Mouse (Mus musculus) small intestine, adult 2 months (tissue): ENCODE results near the gene Nfatc3. TPM values are rescaled to one million over a fixed set of nuclear protein-coding genes. Genes with fewer than 3 reads are reported as not detected.

Experiments
- H3K27ac ChIP-seq: fragments of 200-500 bp; 2 replicates; pipeline ENCODE4 v1.5.1; 2012; ENCODE audit warnings: low read depth, low read length, control low read depth, inconsistent platforms; ENCODE audit not compliant: insufficient read depth
- H3K27me3 ChIP-seq: fragments of 200-500 bp; 2 replicates; pipeline ENCODE4 v1.6.1; 2012; ENCODE audit warnings: mild to moderate bottlenecking, moderate library complexity, low read length, inconsistent platforms; ENCODE audit not compliant: control insufficient read depth, insufficient read depth
- H3K36me3 ChIP-seq: fragments of 200-500 bp; 2 replicates; pipeline ENCODE4 v1.6.1; 2012; ENCODE audit warnings: mild to moderate bottlenecking, low read length, control low read depth, inconsistent platforms; ENCODE audit not compliant: control insufficient read depth, insufficient read depth
- H3K4me1 ChIP-seq: fragments of 200-500 bp; 2 replicates; pipeline ENCODE4 v1.6.1; 2012; ENCODE audit warnings: low read length, inconsistent platforms, mixed read lengths; ENCODE audit not compliant: control insufficient read depth, insufficient read depth, insufficient read length
- H3K4me3 ChIP-seq: fragments of 200-500 bp; 2 replicates; pipeline ENCODE4 v1.5.1; 2012; ENCODE audit warnings: low read depth, mild to moderate bottlenecking, control low read depth, inconsistent platforms, low read length, moderate library complexity
- CTCF ChIP-seq: fragments of 200-500 bp; IDR thresholded peaks from 2 replicates; pipeline ENCODE4 v1.5.1; 2012; ENCODE audit warnings: low read depth, mild to moderate bottlenecking, control low read depth, inconsistent platforms, low read length, moderate library complexity, mixed read lengths; ENCODE audit not compliant: insufficient replicate concordance, insufficient read length; ENCODE audit errors: extremely low read depth
- POLR2A ChIP-seq: fragments of 200-500 bp; IDR thresholded peaks from 2 replicates; pipeline ENCODE4 v1.6.1; 2012; ENCODE audit warnings: low read depth, mild to moderate bottlenecking, control low read depth, inconsistent platforms, low read length, moderate library complexity
- WGBS: fragments of 180-500 bp; shearing (Covaris S2); methylation state at CpG from one replicate; pipeline ENCODE4 v1.1.7; 2018; 5-methylcytosine and 5-hydroxymethylcytosine counted together
- polyA plus RNA-seq: library from polyadenylated mRNA; depleted of rRNA; stranded (reverse); fragments of >200 nt; gene quantifications from 2 replicates; pipeline ENCODE4 v1.2.3, GENCODE M21; 2012

The Nfatc3 gene
- polyA plus RNA-seq, 1 experiment = 17.0 TPM

DNA sequence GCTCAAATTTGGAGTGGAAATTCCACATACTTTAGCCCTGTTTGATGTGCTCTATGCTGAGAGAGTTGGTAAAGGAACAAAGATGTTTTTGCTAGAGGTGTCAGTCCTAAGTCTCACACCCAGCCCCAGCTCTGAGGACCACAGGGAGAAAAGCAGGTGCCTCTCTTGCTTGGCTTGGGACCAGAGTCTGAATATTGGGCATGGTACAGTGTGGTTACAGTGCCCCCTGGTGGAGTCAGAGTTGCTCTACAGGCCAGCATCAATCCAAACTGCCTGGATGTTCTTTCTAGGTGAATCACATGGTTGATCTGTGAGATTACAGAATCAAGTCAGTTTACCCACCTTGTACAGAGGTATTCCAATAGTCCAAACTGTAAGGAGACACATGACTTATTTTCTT lies 36.2 kb upstream of the Nfatc3 start:
- peaks cover 2% of the 10 kb centered on the region for H3K36me3 ChIP-seq
- H3K27ac ChIP-seq = no peak overlapping the region
- no peaks in the 10 kb centered on the region for H3K27me3 ChIP-seq
- TF ChIP-seq CTCF (peak; percentile 90; the same call in 1 of the 2 replicates), POLR2A (no peak)
- no peaks in the 10 kb centered on the region for H3K4me1 ChIP-seq
- H3K4me3 ChIP-seq = no peak overlapping the region

DNA sequence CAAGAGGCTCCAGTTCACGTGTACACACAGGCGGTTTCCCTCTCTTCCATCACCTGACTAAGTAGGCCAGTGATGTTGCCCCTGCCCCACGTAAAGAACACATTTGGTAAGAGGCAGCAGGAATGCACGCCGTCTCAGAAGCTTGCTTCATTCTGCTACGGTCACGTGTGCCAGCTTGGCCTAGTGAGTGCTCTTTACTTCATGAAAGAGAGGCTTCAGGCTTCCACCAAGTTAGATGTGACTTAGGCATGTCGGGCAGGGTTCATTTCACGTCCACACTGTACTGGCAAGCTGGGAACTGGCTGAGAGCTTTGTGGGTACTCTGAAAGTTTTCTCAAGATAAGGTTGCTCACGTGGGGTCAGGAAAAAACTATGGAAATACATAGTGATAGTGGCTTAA lies 19.9 kb upstream of the Nfatc3 start:
- Histone ChIP-seq H3K4me3 (no peak overlapping the region), H3K36me3 (no peaks in the 10 kb centered on the region; the same call in 1 of the 2 replicates), H3K27me3 (no peaks in the 10 kb centered on the region), H3K4me1 (peaks cover 5% of the 10 kb centered on the region; the same call in 1 of the 2 replicates), H3K27ac (no peak overlapping the region)
- TF ChIP-seq POLR2A (no peak), CTCF (no peak)
- WGBS = 89% methylated on average over 10 of the region's 10 CpGs

DNA sequence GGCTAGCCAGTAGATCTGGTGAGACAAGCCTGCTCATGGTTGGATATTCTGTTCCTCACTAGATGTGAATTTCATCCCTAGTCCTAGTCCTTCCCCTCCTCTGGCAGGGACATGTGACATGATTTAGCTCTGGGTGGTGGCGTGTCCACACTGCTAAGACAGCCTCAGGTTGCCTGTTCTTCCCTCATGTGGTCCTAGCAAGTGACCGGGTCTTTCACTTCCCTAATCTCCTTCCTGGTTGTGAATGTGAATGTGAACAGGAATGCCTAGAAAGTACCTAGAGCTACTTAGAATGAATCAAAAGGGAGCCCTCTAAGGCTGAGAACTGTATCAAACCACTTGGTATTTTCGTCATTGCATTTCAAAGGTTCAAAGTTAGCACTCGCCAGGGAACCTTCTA lies 19.0 kb upstream of the Nfatc3 start:
- TF ChIP-seq CTCF (no peak), POLR2A (no peak)
- 66% methylated on average over 4 of the region's 4 CpGs for WGBS
- no peak overlapping the region for H3K27ac ChIP-seq
- no peaks in the 10 kb centered on the region for H3K27me3 ChIP-seq
- H3K4me1 ChIP-seq = peaks cover 9% of the 10 kb centered on the region
- H3K36me3 ChIP-seq = no peaks in the 10 kb centered on the region; the same call in 1 of the 2 replicates
- H3K4me3 ChIP-seq = no peak overlapping the region

DNA sequence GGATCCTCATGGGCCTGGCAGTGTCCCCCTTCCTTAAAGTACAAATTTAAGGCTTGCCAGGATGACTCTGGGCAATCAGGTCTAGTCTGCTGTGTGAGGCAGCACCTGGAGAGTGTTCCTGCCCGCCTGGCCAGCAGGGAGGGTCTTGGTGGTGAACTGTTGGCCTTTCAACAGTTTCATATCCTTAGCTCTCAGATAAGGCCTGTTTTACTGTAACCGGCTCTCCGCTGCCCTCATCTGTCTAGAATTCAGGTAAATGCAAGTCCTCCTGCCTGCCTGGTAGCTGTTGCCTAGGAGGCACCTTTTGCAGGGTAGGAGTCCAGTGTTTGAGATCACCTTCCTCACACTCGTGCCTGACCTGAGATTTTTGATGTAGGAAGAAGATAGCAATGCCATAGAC lies 18.4 kb upstream of the Nfatc3 start:
- Histone ChIP-seq H3K4me3 (no peak overlapping the region), H3K27me3 (no peaks in the 10 kb centered on the region), H3K27ac (no peak overlapping the region), H3K36me3 (peaks cover 4% of the 10 kb centered on the region; the same call in 1 of the 2 replicates), H3K4me1 (peaks cover 9% of the 10 kb centered on the region)
- TF ChIP-seq POLR2A (no peak), CTCF (no peak)
- 39% methylated on average over 4 of the region's 4 CpGs for WGBS

DNA sequence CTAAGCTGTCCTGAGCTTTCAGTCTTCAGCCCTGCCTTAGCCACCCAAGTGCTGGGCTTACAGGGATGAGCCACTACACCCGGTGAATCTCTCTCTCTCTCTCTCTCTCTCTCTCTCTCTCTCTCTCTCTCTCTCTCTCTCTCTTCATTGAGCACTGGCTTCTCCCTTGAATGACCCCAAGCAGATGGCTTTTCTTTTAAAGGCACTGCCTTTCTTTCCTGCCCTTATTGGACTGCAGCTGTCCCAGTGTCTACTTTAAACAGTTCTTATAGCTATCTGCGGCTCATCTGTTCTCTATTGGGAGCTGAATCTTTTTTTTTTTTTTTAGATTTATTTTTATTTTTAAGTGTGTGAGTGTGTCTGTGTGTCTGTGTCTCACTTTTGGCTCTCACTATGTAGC lies 15.6 kb upstream of the Nfatc3 start:
- 90% methylated on average over 2 of the region's 2 CpGs for WGBS
- TF ChIP-seq POLR2A = no peak
- no peak for TF ChIP-seq CTCF
- Histone ChIP-seq H3K36me3 (0 out of 2 replicates have a peak, but pooled peaks cover 4% of the 10 kb centered on the region), H3K4me1 (peaks cover 19% of the 10 kb centered on the region), H3K27ac (no peak overlapping the region), H3K27me3 (no peaks in the 10 kb centered on the region), H3K4me3 (no peak overlapping the region)

GRCm38 (mm10) chr8:106044151-106044550 lies 14.5 kb upstream of the Nfatc3 start:
- Histone ChIP-seq H3K27ac (no peak overlapping the region), H3K4me3 (no peak overlapping the region), H3K36me3 (0 out of 2 replicates have a peak, but pooled peaks cover 4% of the 10 kb centered on the region), H3K4me1 (peaks cover 24% of the 10 kb centered on the region), H3K27me3 (no peaks in the 10 kb centered on the region)
- WGBS = 28% methylated on average over 3 of the region's 3 CpGs
- no peak for TF ChIP-seq CTCF
- TF ChIP-seq POLR2A = no peak

DNA sequence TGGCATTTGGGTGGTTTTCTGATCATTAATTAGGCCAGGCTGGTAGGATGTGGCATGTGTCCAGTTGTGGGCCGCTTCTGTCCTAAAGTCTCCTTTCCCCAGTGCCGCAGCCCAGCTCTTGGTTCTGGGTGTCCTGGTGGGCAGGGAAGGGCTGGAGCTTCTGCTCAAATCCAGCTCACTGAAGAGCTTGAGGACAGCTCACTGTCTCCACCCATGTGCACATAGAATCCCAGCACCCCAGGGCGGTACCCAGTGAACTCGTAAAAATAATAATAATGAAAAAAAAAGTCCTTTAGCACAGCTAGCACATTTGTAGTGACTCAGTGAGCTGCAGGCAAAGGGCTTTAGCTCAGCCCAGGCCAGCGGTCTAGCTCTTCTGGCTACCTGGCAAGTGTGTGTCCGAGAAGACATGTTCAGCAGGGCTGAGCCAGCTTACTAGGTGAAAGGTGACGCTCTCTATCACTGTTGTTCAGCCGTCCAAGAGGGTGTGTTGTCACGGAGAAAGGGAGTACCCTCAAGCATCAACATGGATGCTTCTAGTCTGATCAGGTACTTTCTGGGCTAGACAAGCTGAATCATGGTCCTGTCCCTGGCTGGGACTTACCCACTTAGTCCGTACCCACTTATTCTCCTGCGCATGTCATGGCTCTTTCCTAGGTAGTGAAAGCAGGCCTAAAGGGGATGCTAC lies 11.6 kb upstream of the Nfatc3 start:
- 62% methylated on average over 11 of the region's 11 CpGs for WGBS
- Histone ChIP-seq H3K36me3 (0 out of 2 replicates have a peak, but pooled peaks cover 4% of the 10 kb centered on the region), H3K27me3 (no peaks in the 10 kb centered on the region), H3K4me3 (no peak overlapping the region), H3K27ac (peak overlapping the region; percentile 93), H3K4me1 (peaks cover 23% of the 10 kb centered on the region)
- no peak for TF ChIP-seq CTCF
